Mouse (Mus musculus) heart, embryonic 14.5 days (tissue): ENCODE measurements at regions not wholly inside any gene's neighbourhood (a gene's known extent, or its start where the extent isn't known, plus 50 kb on each side); places are given as distances from the start of the nearest gene placed in this dataset.

Experiments
- ATAC-seq: fragments of 200-750 bp; cut with Nextera tagmentation; 2 replicates; pipeline ENCODE4 v1.8.0; 2017; ENCODE audit warnings: low read depth, moderate TSS enrichment; ENCODE audit not compliant: insufficient number of reproducible peaks, insufficient read depth, low FRiP score
- H3K27ac ChIP-seq, 2 experiments: fragments of 200-500 bp in 1 of 2; fragments of 300-500 bp in 1 of 2; sonication (generic) in 1 of 2; replicated peaks in 1 of 2; 2 replicates each; pipeline ENCODE4 v1.5.1; 2012 to 2014; ENCODE audit warnings: low read depth in 2 of 2, low read length in 2 of 2, control low read depth in 1 of 2, mild to moderate bottlenecking in 1 of 2, mixed read lengths in 1 of 2; ENCODE audit not compliant: control insufficient read depth in 1 of 2, insufficient read depth in 1 of 2
- H3K27me3 ChIP-seq: fragments of 300-500 bp; sonication (generic); 2 replicates; pipeline ENCODE4 v1.6.1; 2014; ENCODE audit warnings: mild to moderate bottlenecking, low read length, control low read depth; ENCODE audit not compliant: control insufficient read depth, insufficient read depth
- H3K36me3 ChIP-seq: fragments of 300-500 bp; sonication (generic); 2 replicates; pipeline ENCODE4 v1.6.1; 2014; ENCODE audit warnings: mild to moderate bottlenecking, control low read depth, low read length, mixed read lengths; ENCODE audit not compliant: control insufficient read depth, insufficient read depth
- H3K4me1 ChIP-seq, 2 experiments: fragments of 200-500 bp in 1 of 2; fragments of 300-500 bp in 1 of 2; sonication (generic) in 1 of 2; 2 replicates each; pipeline ENCODE4 v1.6.1; 2012 to 2014; ENCODE audit warnings: low read length in 2 of 2, control low read depth in 1 of 2, mixed read lengths in 1 of 2; ENCODE audit not compliant: control insufficient read depth in 2 of 2, insufficient read depth in 2 of 2
- H3K4me2 ChIP-seq: fragments of 300-500 bp; sonication (generic); 2 replicates; pipeline ENCODE4 v1.6.1; 2014; ENCODE audit warnings: mild to moderate bottlenecking, low read length
- H3K4me3 ChIP-seq, 2 experiments: fragments of 200-500 bp in 1 of 2; fragments of 300-500 bp in 1 of 2; sonication (generic) in 1 of 2; 2 replicates each; pipeline ENCODE4 v1.5.1; 2012 to 2014; ENCODE audit warnings: low read length in 2 of 2, mild to moderate bottlenecking in 2 of 2, control low read depth in 1 of 2, low read depth in 1 of 2, moderate library complexity in 1 of 2; ENCODE audit not compliant: control insufficient read depth in 1 of 2, insufficient read depth in 1 of 2
- H3K9ac ChIP-seq: fragments of 300-500 bp; sonication (generic); 2 replicates; pipeline ENCODE4 v1.6.1; 2014; ENCODE audit warnings: mild to moderate bottlenecking, low read length
- H3K9me3 ChIP-seq: fragments of 300-500 bp; sonication (generic); 2 replicates; pipeline ENCODE4 v1.6.1; 2016; ENCODE audit warnings: low read length, control low read depth; ENCODE audit not compliant: control insufficient read depth
- WGBS: fragments of 180-500 bp; shearing (Covaris S2); extraction: QIAGEN DNeasy Blood & Tissue Kit; methylation state at CpG from one replicate; pipeline ENCODE4 v1.1.7; 2014; 5-methylcytosine and 5-hydroxymethylcytosine counted together

GRCm38 (mm10) chr11:7424082-7424471, 210.4 kb upstream of the Igfbp3 start:
- H3K27ac ChIP-seq = no peak overlapping the region
- H3K27me3 ChIP-seq = no peaks in the 10 kb centered on the region
- H3K9ac ChIP-seq = no peak overlapping the region
- peaks cover 8 to 9% of the 10 kb centered on the region in 2 experiments for H3K4me1 ChIP-seq
- ATAC-seq = no peak
- H3K4me3 ChIP-seq = no peak overlapping the region
- no peaks in the 10 kb centered on the region for H3K36me3 ChIP-seq
- H3K9me3 ChIP-seq = no peaks in the 10 kb centered on the region
- H3K4me2 ChIP-seq = no peak overlapping the region
- WGBS = 59% methylated on average over 5 of the region's 5 CpGs

GRCm38 (mm10) chr11:7423276-7424081, 209.8 kb upstream of the Igfbp3 start:
- Histone ChIP-seq H3K4me2 (peak overlapping the region; percentile 51), H3K9ac (no peak overlapping the region), H3K27ac (no peak overlapping the region), H3K27me3 (no peaks in the 10 kb centered on the region), H3K4me1 (peaks cover 8 to 9% of the 10 kb centered on the region in 2 experiments), H3K36me3 (no peaks in the 10 kb centered on the region), H3K4me3 (no peak overlapping the region), H3K9me3 (no peaks in the 10 kb centered on the region)
- WGBS = 10% methylated on average over 13 of the region's 13 CpGs
- no peak; the same call in 1 of the 2 replicates for ATAC-seq

- WGBS = 62% methylated on average over 3 of the region's 3 CpGs
- Histone ChIP-seq H3K4me3 (no peak overlapping the region), H3K36me3 (no peaks in the 10 kb centered on the region), H3K9ac (no peak overlapping the region), H3K27me3 (no peaks in the 10 kb centered on the region), H3K4me1 (no peaks in the 10 kb centered on the region), H3K9me3 (no peaks in the 10 kb centered on the region), H3K27ac (no peak overlapping the region), H3K4me2 (no peak overlapping the region)
- no peak for ATAC-seq
These were observed 198.9 kb upstream of the Igfbp3 start for GRCm38 (mm10) chr11:7412631-7413030.

- Histone ChIP-seq H3K9ac (no peak overlapping the region), H3K4me2 (no peak overlapping the region), H3K36me3 (no peaks in the 10 kb centered on the region), H3K27ac (no peak overlapping the region), H3K9me3 (no peaks in the 10 kb centered on the region), H3K4me1 (no peaks in the 10 kb centered on the region), H3K27me3 (no peaks in the 10 kb centered on the region), H3K4me3 (no peak overlapping the region)
- ATAC-seq = no peak
These were observed 195.3 kb upstream of the Igfbp3 start for GRCm38 (mm10) chr11:7408992-7409391.

GRCm38 (mm10) chr11:7404666-7405065, 190.9 kb upstream of the Igfbp3 start:
- ATAC-seq = no peak

GRCm38 (mm10) chr11:7371835-7372234, 158.1 kb upstream of the Igfbp3 start:
- H3K27ac ChIP-seq = no peak overlapping the region
- H3K27me3 ChIP-seq = no peaks in the 10 kb centered on the region
- no peak for ATAC-seq
- 63% methylated on average over 1 of the region's 1 CpGs for WGBS
- H3K36me3 ChIP-seq = no peaks in the 10 kb centered on the region
- no peaks in the 10 kb centered on the region for H3K4me1 ChIP-seq
- H3K9me3 ChIP-seq = no peaks in the 10 kb centered on the region
- H3K9ac ChIP-seq = no peak overlapping the region
- H3K4me3 ChIP-seq = no peak overlapping the region
- no peak overlapping the region for H3K4me2 ChIP-seq

More at GRCm38 (mm10) chr11:7404666-7405065, 190.9 kb upstream of the Igfbp3 start:
- Histone ChIP-seq H3K4me3 (no peak overlapping the region), H3K4me2 (no peak overlapping the region), H3K27ac (no peak overlapping the region), H3K9me3 (no peaks in the 10 kb centered on the region), H3K27me3 (no peaks in the 10 kb centered on the region), H3K4me1 (no peaks in the 10 kb centered on the region), H3K36me3 (no peaks in the 10 kb centered on the region), H3K9ac (no peak overlapping the region)
- WGBS = 80% methylated on average over 4 of the region's 4 CpGs

GRCm38 (mm10) chr11:7361388-7361787, 147.7 kb upstream of the Igfbp3 start:
- Histone ChIP-seq H3K4me3 (no peak overlapping the region), H3K27me3 (no peaks in the 10 kb centered on the region), H3K9ac (no peak overlapping the region), H3K4me2 (no peak overlapping the region), H3K9me3 (no peaks in the 10 kb centered on the region), H3K4me1 (no peaks in the 10 kb centered on the region), H3K27ac (no peak overlapping the region), H3K36me3 (no peaks in the 10 kb centered on the region)
- WGBS = 89% methylated on average over 3 of the region's 3 CpGs
- ATAC-seq = no peak

- Histone ChIP-seq H3K27ac (no peak overlapping the region), H3K9ac (no peak overlapping the region), H3K36me3 (no peaks in the 10 kb centered on the region), H3K9me3 (no peaks in the 10 kb centered on the region), H3K27me3 (no peaks in the 10 kb centered on the region), H3K4me3 (no peak overlapping the region), H3K4me2 (no peak overlapping the region), H3K4me1 (no peaks in the 10 kb centered on the region)
- WGBS = 82% methylated on average over 1 of the region's 1 CpGs
- ATAC-seq = no peak
These were observed 134.9 kb upstream of the Igfbp3 start for GRCm38 (mm10) chr11:7348601-7349000.
